Mouse (Mus musculus) hematopoietic stem cell, adult 5-6 weeks (primary cell): ENCODE measurements around the gene Hnrnpm. TPM values are rescaled to one million over a fixed set of nuclear protein-coding genes. Genes with fewer than 3 reads are reported as not detected.
A peak's percentile ranks its signal among the peaks of the same experiment; 100 is the strongest.
"Not testable (repeated sequence)": the region's sequence is repeated elsewhere in the genome, so short reads cannot be mapped to it uniquely, and the experiment has no call there.

Source experiments
- ATAC-seq, 2 experiments: fragments of 125-278 bp in 1 of 2; replicated peaks in 1 of 2; 2 replicates each; pipeline ENCODE4 v1.8.0; 2016 to 2017; ENCODE audit warnings: inconsistent platforms in 2 of 2, mild to moderate bottlenecking in 2 of 2, moderate number of reproducible peaks in 2 of 2, low read depth in 1 of 2, moderate TSS enrichment in 1 of 2; ENCODE audit not compliant: low FRiP score in 2 of 2, poor library complexity in 2 of 2, severe bottlenecking in 2 of 2, insufficient read depth in 1 of 2, low TSS enrichment in 1 of 2
- total RNA-seq: library from RNA; stranded (forward); fragments of 172-1452, 232-1000 nt; gene quantifications from 2 replicates; pipeline ENCODE4 v1.2.3, GENCODE M21; 2017

Gene Hnrnpm
- 275 and 543 TPM in 2 replicates for total RNA-seq

DNA sequence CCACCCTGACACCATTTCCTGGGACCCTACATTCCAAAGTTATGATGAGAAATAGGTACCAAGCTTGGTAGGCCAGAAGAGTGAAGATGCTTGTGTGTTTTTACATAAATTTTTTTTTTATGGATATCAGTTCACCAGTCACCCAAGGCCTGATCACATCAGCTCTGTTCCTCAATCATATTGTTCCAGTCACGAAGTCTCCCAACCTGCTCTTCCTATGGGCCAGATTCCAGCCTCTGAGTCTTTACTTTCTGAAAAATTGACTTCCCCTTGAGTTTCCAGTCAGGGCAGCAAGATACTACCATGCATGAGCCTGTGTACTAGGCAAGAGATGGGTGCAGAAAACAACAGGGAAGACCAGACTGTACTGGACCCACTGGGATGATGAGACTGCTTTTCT, at the start of gene Hnrnpm:
TSS of gene Hnrnpm (minus strand) at position 101 of the 400 bp plus-strand sequence.
- ATAC-seq: no peak

DNA sequence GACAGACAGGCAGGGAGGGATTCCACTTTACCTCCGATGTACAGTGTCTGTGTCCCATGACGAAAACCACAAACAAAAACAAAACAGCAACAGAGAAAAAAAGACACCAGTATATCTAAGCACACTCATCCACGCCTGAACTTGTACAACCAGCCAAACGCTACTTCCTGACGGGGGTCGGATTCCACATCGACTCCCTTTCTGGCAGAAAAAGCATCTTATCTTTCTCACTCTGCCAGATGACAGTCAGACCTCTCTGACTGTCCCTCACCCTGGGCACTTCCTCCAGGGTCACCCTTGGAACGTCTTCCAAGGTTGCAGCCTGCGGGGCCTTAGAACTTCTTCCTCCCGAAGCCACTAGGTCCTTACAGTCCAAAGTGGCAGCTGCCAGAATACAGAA, 46.9 kb upstream of the Hnrnpm start:
- not testable (repeated sequence) for ATAC-seq

DNA sequence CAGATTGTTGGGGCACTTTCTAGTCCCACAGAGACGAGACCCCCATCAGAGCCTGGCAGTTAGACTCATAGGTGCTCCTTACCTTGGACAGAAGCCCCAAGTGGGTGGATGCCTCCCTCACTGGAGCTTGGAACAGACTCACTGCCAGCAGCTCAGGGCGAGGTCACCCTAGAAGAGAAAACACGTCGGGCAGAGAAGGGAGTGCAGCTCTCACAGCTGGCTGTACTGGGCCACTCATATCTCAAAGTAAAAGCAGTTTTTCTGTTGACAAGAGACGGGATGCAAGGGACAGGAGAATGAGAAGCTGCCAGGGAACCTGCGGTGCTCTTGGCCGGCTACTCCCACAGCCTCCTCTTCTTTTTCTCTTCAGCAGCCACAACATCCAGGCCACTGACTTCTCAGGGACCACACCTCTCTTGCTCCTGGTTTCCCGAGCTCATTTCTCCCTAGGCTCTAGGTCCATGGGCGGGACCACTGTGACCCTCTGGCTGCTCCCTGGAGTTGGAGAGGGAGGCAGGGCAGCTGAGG, 46.0 kb upstream of the Hnrnpm start:
- not testable (repeated sequence) for ATAC-seq

- ATAC-seq: no peak
Measured at GRCm38 (mm10) chr17:33729215-33729614, 42.6 kb upstream of the Hnrnpm start.

- no peak for ATAC-seq
Measured at GRCm38 (mm10) chr17:33728396-33728795, 41.7 kb upstream of the Hnrnpm start.

GRCm38 (mm10) chr17:33719736-33720378, 33.2 kb upstream of the Hnrnpm start:
- ATAC-seq: no peak

GRCm38 (mm10) chr17:33718944-33719725, 32.5 kb upstream of the Hnrnpm start:
- no peak for ATAC-seq

DNA sequence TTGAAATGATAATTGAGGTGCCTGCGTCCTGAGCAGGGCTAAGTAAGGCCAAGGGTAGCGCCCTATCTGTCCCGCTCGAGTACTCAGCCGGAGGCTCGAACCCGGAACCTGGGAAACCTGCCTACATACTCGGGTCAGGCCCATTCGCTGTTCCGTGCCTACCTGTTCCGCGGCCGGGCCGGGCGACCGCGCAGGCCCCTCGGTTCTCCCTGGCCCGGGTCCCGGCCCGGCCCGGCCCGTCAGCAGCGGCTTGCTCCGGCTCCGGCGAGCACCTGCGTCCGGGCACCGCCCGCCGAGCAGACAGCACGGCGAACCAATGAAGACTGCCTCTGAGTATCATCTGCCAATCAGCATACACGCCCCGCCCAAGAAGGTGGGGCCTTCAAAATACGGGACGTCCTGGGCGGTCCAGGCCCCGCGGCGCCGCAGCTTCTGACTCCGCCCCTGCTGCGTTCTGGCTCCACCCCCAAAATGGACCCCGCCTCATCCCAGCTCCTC, 31.8 kb upstream of the Hnrnpm start, which contains the start of gene March2:
TSS of gene March2 (minus strand) at position 287 of the 498 bp plus-strand sequence.
- peak; percentile 99 to 100 for ATAC-seq

GRCm38 (mm10) chr17:33717982-33718381, 31.3 kb upstream of the Hnrnpm start:
- ATAC-seq: no peak

DNA sequence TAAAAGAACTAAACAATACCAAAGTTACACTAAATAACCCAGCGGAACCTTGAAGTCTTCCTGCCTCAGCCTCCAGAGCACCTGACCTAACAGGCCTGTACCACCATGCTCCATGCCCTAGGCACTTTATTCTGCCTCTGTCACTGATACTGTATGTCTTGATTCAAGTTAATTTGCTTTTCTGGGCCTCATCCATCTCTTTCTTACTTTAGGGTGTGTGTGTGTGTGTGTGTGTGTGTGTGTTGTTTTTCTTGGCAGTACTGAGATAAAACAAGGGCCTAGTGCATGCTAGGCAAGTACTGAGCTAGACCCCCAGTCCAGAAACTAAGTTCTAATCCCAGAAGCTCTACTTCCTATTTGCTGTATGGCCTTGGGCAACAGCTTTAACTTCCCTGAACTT, 30.6 kb upstream of the Hnrnpm start:
- no peak for ATAC-seq

GRCm38 (mm10) chr17:33714779-33715178, 28.1 kb upstream of the Hnrnpm start:
- no peak for ATAC-seq

GRCm38 (mm10) chr17:33713271-33713670, 26.6 kb upstream of the Hnrnpm start:
- ATAC-seq: peak; percentile 12 to 66; a peak in 1 of 4 replicates

GRCm38 (mm10) chr17:33709834-33710233, 23.2 kb upstream of the Hnrnpm start:
- ATAC-seq: no peak

DNA sequence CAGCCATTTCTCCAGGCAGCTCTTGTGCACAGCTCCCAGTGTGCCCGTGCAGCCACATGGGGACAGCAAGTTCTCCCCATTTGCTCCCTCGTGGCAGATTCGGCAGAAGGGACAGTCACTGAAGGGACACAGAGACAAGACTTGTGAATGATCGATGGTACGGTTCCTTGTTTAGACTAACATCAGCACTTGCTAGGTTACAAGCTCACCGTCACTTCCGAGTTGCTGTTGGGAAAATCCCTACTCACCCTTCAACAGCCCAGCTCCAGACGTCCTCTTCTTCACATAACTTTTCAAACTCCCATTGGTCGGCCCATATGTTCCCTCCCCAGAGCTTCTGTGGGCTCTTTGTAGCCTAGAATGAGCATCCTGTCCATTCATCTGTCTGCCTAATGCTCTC, 16.4 kb upstream of the Hnrnpm start:
- ATAC-seq: no peak

- ATAC-seq: no peak
Measured at GRCm38 (mm10) chr17:33702178-33702577, 15.5 kb upstream of the Hnrnpm start.

- ATAC-seq: no peak
Measured at GRCm38 (mm10) chr17:33695471-33695870, 8.8 kb upstream of the Hnrnpm start.

DNA sequence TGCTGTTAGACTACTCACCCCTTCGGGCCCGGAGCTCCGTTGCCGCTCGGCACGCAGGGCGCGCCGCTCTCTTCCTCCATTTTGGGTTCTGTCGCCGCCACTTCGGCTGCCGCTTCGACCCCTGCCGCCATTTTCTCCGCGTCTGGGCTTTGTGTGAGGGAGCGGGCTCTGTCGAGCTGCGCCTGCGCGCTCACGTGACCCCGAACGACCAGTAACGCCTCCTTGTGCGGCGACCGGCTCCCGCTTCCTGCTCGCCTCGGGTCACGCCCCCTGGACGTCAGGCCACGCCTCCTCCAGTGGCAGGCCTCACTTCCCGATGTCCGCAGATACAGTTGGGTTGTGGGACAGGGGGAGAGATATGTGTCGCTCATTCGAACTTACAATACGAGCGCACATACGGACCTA, 1.4 kb downstream of the Hnrnpm start:
- ATAC-seq: peak; percentile 90 to 96

GRCm38 (mm10) chr17:33684671-33685231, 1.9 kb downstream of the Hnrnpm start:
- peak; percentile 58 to 71 for ATAC-seq
